Mouse (Mus musculus) forebrain, embryonic 16.5 days (tissue): ENCODE measurements at regions not wholly inside any gene's neighbourhood (a gene's known extent, or its start where the extent isn't known, plus 50 kb on each side); places are given as distances from the start of the nearest gene placed in this dataset.
A peak's percentile ranks its signal among the peaks of the same experiment; 100 is the strongest.

Source experiments
- ATAC-seq: fragments of 200-750 bp; cut with Nextera tagmentation; 2 replicates; pipeline ENCODE4 v1.8.0; 2017; ENCODE audit warnings: mild to moderate bottlenecking, moderate library complexity
- H3K27ac ChIP-seq: fragments of 300-500 bp; sonication (generic); 2 replicates; pipeline ENCODE4 v1.5.1; 2014; ENCODE audit warnings: low read length, control low read depth
- H3K27me3 ChIP-seq: fragments of 300-500 bp; sonication (generic); replicated peaks from 2 replicates; pipeline ENCODE4 v1.6.1; 2014; ENCODE audit warnings: low read length; ENCODE audit not compliant: control insufficient read depth, insufficient read depth
- H3K36me3 ChIP-seq: fragments of 300-500 bp; sonication (generic); 2 replicates; pipeline ENCODE4 v1.6.1; 2014; ENCODE audit not compliant: control insufficient read depth, insufficient read depth
- H3K4me1 ChIP-seq: fragments of 300-500 bp; sonication (generic); replicated peaks from 2 replicates; pipeline ENCODE4 v1.6.1; 2014; ENCODE audit warnings: low read length; ENCODE audit not compliant: control insufficient read depth, insufficient read depth
- H3K4me2 ChIP-seq: fragments of 300-500 bp; sonication (generic); 2 replicates; pipeline ENCODE4 v1.6.1; 2014; ENCODE audit warnings: mild to moderate bottlenecking, low read length, control low read depth
- H3K4me3 ChIP-seq: fragments of 300-500 bp; sonication (generic); replicated peaks from 2 replicates; pipeline ENCODE4 v1.5.1; 2014; ENCODE audit warnings: mild to moderate bottlenecking, low read length, control low read depth
- H3K9ac ChIP-seq: fragments of 300-500 bp; sonication (generic); replicated peaks from 2 replicates; pipeline ENCODE4 v1.6.1; 2014; ENCODE audit warnings: low read depth, low read length, control low read depth
- H3K9me3 ChIP-seq: fragments of 300-500 bp; sonication (generic); 2 replicates; pipeline ENCODE4 v1.6.1; 2016; ENCODE audit warnings: low read length; ENCODE audit not compliant: control insufficient read depth
- WGBS: fragments of 180-500 bp; shearing (Covaris S2); extraction: QIAGEN DNeasy Blood & Tissue Kit; methylation state at CpG from one replicate; pipeline ENCODE4 v1.1.7; 2014; 5-methylcytosine and 5-hydroxymethylcytosine counted together

DNA sequence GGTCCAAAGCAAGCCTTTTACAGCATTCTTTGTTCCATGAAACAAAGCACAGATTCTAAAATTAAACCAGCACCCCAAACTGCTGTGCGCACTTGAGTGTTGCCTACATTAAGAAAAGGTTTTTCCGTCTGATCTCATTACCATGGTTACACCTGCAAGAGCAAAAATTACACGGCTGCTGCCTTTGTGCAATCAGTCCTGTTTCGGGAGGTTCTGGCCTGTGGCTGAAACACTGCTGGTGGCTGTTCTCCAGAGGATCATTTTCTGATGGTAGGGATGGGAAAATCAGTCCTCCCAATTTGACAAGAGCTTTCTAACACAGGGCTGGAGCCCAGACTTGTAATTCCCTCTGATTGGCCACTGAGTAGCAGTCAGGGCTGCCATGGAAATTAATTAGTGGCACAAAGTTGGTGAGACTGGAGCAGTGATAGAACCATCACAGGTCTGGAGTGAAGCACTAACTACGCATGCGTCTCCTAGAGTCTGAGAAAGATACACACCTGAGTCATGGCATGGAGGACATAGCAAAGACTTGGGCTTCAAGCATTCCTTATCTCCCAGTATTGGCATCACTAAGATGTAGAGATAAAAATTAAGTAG, 114.8 kb upstream of the Fam49a start:
- Histone ChIP-seq H3K9ac (no peak overlapping the region), H3K4me3 (no peak overlapping the region), H3K36me3 (no peaks in the 10 kb centered on the region), H3K4me1 (no peaks in the 10 kb centered on the region), H3K27me3 (no peaks in the 10 kb centered on the region), H3K27ac (no peak overlapping the region), H3K9me3 (no peaks in the 10 kb centered on the region), H3K4me2 (no peak overlapping the region)
- 60% methylated on average over 6 of the region's 6 CpGs for WGBS
- ATAC-seq: peak; percentile 45

DNA sequence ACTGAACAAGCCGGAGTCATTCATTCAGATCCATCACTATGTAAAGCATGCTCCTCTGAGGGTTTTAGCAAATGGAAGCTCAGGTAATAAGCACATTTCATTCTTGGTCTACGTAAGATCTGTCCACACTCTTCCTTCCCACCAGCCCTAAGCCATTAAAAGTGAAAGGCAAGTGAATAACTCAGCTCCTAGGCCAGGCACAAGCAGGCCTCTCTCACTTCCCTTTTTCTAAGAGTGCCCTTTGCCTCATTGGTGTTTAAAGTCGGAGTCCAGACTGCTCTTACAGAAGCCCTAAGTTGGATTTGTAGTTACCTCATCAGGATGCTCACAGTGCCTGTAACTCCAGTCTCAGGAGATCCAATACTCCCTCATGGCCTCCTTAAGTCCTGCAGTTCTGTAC, 114.1 kb upstream of the Fam49a start:
- H3K4me2 ChIP-seq: no peak overlapping the region
- no peaks in the 10 kb centered on the region for H3K36me3 ChIP-seq
- no peak overlapping the region for H3K27ac ChIP-seq
- no peaks in the 10 kb centered on the region for H3K27me3 ChIP-seq
- WGBS: 90% methylated on average over 3 of the region's 3 CpGs
- no peak overlapping the region for H3K4me3 ChIP-seq
- H3K9me3 ChIP-seq: no peaks in the 10 kb centered on the region
- no peak for ATAC-seq
- no peak overlapping the region for H3K9ac ChIP-seq
- no peaks in the 10 kb centered on the region for H3K4me1 ChIP-seq

- H3K36me3 ChIP-seq: no peaks in the 10 kb centered on the region
- H3K4me2 ChIP-seq: no peak overlapping the region
- H3K4me1 ChIP-seq: no peaks in the 10 kb centered on the region
- no peaks in the 10 kb centered on the region for H3K27me3 ChIP-seq
- peak; percentile 77 for ATAC-seq
- no peak overlapping the region for H3K9ac ChIP-seq
- no peak overlapping the region for H3K27ac ChIP-seq
- H3K4me3 ChIP-seq: no peak overlapping the region
- WGBS: 60% methylated on average over 3 of the region's 3 CpGs
- H3K9me3 ChIP-seq: no peaks in the 10 kb centered on the region
Observed at GRCm38 (mm10) chr12:12148659-12149399, 113.1 kb upstream of the Fam49a start.

DNA sequence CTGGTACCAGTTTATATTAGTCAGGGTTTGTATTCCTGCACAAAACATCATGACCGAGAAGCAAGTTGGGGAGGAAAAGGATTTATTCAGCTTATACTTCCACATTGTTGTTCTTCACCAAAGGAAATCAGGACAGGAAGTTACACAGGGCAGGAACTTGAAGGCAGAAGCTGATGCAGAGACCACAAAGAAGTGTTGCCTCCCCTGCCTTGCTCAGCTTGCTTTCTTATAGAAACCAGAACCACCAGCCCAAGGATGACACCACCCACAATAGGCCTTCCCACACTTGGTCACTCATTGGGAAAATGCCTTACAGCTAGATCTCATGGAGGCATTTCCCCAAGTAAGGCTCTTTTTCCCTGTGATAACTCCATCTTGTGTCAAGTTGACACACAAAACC, 97.5 kb upstream of the Fam49a start:
- Histone ChIP-seq H3K27ac (no peak overlapping the region), H3K9ac (no peak overlapping the region), H3K36me3 (no peaks in the 10 kb centered on the region), H3K4me2 (no peak overlapping the region), H3K4me3 (no peak overlapping the region), H3K27me3 (no peaks in the 10 kb centered on the region), H3K9me3 (no peaks in the 10 kb centered on the region), H3K4me1 (no peaks in the 10 kb centered on the region)
- WGBS: 78% methylated on average over 1 of the region's 1 CpGs
- no peak for ATAC-seq

- no peak overlapping the region for H3K4me2 ChIP-seq
- 91% methylated on average over 2 of the region's 2 CpGs for WGBS
- no peaks in the 10 kb centered on the region for H3K4me1 ChIP-seq
- no peak for ATAC-seq
- no peaks in the 10 kb centered on the region for H3K9me3 ChIP-seq
- no peaks in the 10 kb centered on the region for H3K36me3 ChIP-seq
- no peak overlapping the region for H3K27ac ChIP-seq
- H3K4me3 ChIP-seq: no peak overlapping the region
- no peaks in the 10 kb centered on the region for H3K27me3 ChIP-seq
- H3K9ac ChIP-seq: no peak overlapping the region
Observed at GRCm38 (mm10) chr12:12170581-12170980, 91.4 kb upstream of the Fam49a start.

DNA sequence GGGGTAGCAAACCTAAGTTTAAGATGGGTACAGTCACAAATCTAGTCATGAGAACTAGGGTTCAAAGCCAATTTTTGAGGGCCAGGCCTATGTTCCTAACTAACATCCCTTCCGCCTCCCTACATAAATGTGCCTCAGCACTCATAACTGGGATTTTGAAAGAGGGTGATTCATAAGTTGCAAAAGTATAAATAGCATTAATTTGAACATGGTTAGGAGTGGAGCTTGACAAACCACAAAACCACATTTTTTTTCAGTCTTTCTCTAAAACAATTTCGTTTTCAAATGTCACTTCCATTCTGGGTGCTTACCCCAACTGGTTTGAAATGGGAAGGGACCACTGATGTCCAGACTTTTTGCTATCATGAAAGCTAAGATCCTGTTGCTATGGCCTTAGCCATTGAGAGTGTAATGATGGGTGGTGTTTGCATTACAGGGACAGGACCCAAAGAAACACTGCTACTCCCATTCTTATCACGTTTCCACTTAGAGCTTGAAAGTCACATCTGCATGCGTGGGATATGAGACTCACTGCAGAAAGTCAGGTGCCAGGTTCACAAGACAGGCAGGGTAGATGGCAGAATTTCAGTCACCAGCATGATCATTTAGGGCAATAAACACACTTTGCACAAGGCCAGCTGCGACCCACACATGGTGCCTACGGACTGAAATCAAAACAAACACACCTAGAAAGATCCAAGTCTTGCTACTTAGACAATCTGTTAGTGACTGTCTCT, 89.7 kb upstream of the Fam49a start:
- no peak for ATAC-seq
- H3K27me3 ChIP-seq: no peaks in the 10 kb centered on the region
- 87% methylated on average over 6 of the region's 6 CpGs for WGBS
- H3K9me3 ChIP-seq: no peaks in the 10 kb centered on the region
- no peak overlapping the region for H3K4me2 ChIP-seq
- H3K4me3 ChIP-seq: no peak overlapping the region
- H3K36me3 ChIP-seq: no peaks in the 10 kb centered on the region
- peaks cover 7% of the 10 kb centered on the region for H3K4me1 ChIP-seq
- no peak overlapping the region for H3K27ac ChIP-seq
- H3K9ac ChIP-seq: no peak overlapping the region

DNA sequence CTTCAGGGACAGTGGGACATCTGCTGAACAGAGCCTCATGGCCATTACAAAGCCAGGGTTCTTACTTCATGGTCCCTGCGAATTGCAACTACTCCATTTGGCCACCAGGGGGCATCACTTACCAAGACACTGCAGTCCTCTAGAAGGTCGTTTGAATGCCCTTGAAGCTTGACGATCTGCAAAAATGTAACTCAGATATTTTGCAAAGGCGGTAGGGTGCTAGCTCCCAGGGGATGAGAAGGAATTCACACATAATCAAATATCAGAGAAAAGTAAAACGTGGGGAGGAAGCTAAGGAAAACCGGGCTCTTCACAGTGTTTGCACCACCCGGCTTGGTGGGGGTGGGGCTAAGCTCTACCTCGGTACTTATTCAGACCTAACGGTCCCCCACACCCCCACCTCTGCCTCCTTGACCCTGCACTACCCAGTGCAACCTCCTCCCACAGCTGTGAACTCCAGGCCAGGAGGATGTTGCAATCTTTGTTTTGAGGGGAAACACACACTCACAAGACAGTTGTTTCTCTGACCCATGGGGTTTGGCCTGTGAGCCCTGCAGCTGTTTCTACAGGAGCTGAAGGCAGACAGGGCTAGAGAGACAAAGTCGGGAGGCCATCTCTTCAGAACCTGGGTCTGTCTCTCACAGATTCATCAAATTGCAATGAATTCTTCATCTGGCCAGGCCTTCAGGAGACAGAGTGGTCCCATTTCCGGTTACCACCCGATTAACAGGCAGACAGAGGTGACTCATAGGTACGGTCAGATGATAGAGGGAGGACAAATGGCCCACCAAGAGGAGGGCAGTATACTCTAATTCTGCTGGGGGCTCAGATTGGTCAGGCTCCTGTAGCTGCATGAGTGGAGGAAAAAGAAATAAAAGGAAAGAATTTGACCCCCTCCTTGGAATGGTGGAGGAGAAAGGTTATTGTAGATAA, 85.3 kb upstream of the Fam49a start:
- Histone ChIP-seq H3K4me3 (peak overlapping the region; percentile 22; the same call in 1 of the 2 replicates), H3K9me3 (no peaks in the 10 kb centered on the region), H3K4me2 (peak overlapping the region; percentile 46), H3K27me3 (no peaks in the 10 kb centered on the region), H3K4me1 (peaks cover 16% of the 10 kb centered on the region), H3K9ac (peak overlapping the region; percentile 43; the same call in 1 of the 2 replicates), H3K36me3 (no peaks in the 10 kb centered on the region), H3K27ac (no peak overlapping the region)
- WGBS: 19% methylated on average over 13 of the region's 13 CpGs
- ATAC-seq: peak; percentile 85

DNA sequence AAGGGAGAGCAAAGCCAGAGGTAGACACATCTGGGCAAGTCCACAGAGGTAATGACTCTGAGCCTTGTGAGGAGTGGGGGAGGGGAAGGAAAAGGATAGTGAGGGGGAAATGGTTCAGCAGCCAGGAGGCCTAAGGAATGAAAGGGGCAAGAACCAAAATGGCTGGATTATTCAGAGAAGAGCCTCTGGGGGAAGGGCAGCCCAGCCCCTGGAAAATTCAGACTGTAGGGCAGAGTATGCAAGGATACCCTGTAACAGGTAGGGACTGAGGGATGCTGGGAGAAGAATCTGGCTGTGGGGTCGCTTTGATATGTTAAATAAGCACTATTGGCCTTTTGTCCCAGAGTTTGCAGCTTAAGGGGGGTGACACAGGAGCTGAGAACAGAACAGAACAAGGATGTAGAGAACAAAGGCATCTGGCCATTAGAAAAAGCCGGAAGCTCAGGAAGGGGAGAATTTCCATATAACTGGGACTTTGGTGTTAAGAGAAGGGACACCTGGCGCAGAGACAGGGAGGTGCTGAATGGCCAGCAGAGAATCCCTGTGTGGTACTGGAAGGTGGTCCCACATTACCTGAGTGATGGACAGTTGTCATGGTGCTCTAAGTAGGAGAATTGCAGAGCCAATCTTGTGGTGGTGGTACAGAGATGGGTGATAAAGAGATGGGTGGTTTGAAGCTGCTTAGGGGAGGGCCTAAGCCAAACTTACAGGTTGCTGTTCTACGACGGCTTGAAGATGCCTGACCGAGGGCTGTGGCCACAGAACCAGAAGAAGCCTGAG, 84.5 kb upstream of the Fam49a start:
- H3K27me3 ChIP-seq: no peaks in the 10 kb centered on the region
- 76% methylated on average over 6 of the region's 6 CpGs for WGBS
- no peak overlapping the region for H3K27ac ChIP-seq
- H3K4me2 ChIP-seq: no peak overlapping the region
- no peak overlapping the region for H3K9ac ChIP-seq
- no peaks in the 10 kb centered on the region for H3K9me3 ChIP-seq
- no peak overlapping the region for H3K4me3 ChIP-seq
- no peaks in the 10 kb centered on the region for H3K36me3 ChIP-seq
- H3K4me1 ChIP-seq: peaks cover 16% of the 10 kb centered on the region
- 0 out of 2 replicates have a peak, but pooled peaks have one; percentile 4 for ATAC-seq
